Mouse (Mus musculus) liver, postnatal 0 days (tissue): Measurements from ENCODE around the gene Clasp2.

Experiments
- CTCF ChIP-seq: sonication (generic); IDR thresholded peaks from 2 replicates; pipeline ENCODE4 v1.5.1; 2016; ENCODE audit warnings: antibody characterized with exemption, low read depth
- EP300 ChIP-seq: IDR thresholded peaks from 2 replicates; pipeline ENCODE4 v1.6.1; 2016; ENCODE audit warnings: antibody characterized with exemption, low read depth, mild to moderate bottlenecking

GRCm38 (mm10) chr9:113749356-113749755, 8.1 kb downstream of the Clasp2 start:
- no peak for TF ChIP-seq CTCF
- TF ChIP-seq EP300 = no peak
